Mouse (Mus musculus) telencephalon, adult 2 months (tissue): ENCODE data around the gene Slc13a4.

Experiments used
- DNase-seq: peaks from one replicate; pipeline ENCODE4 v3.0.0-alpha.2; 2011; ENCODE audit warnings: low read depth, low spot score

Gene Slc13a4

GRCm38 (mm10) chr6:35308037-35308436, at the start of gene Slc13a4:
Gene Slc13a4 (minus strand): TSS chr6:35308131.
- no peak for DNase-seq

- peak; percentile 23 for DNase-seq
These were observed 47.4 kb upstream of the Slc13a4 start for GRCm38 (mm10) chr6:35355320-35355719.

GRCm38 (mm10) chr6:35354622-35354998, 46.7 kb upstream of the Slc13a4 start:
- peak; percentile 26 for DNase-seq

GRCm38 (mm10) chr6:35353846-35354621, 46.1 kb upstream of the Slc13a4 start:
- no peak for DNase-seq

GRCm38 (mm10) chr6:35353416-35353815, 45.5 kb upstream of the Slc13a4 start:
- DNase-seq, result no peak

- DNase-seq, result no peak
These were observed 44.9 kb upstream of the Slc13a4 start for GRCm38 (mm10) chr6:35352867-35353266.

- DNase-seq, result no peak
These were observed 43.9 kb upstream of the Slc13a4 start for GRCm38 (mm10) chr6:35351826-35352225.

- no peak for DNase-seq
These were observed 41.9 kb upstream of the Slc13a4 start for GRCm38 (mm10) chr6:35349784-35350183.

GRCm38 (mm10) chr6:35338640-35339039, 30.7 kb upstream of the Slc13a4 start:
- no peak for DNase-seq

GRCm38 (mm10) chr6:35337836-35338235, 29.9 kb upstream of the Slc13a4 start:
- DNase-seq, result no peak

GRCm38 (mm10) chr6:35335452-35335851, 27.5 kb upstream of the Slc13a4 start:
- no peak for DNase-seq

GRCm38 (mm10) chr6:35334278-35334677, 26.3 kb upstream of the Slc13a4 start:
- DNase-seq, result no peak

- DNase-seq, result no peak
These were observed 25.7 kb upstream of the Slc13a4 start for GRCm38 (mm10) chr6:35333632-35334031.

- no peak for DNase-seq
These were observed 22.9 kb upstream of the Slc13a4 start for GRCm38 (mm10) chr6:35330834-35331233.

- DNase-seq, result no peak
These were observed 22.0 kb upstream of the Slc13a4 start for GRCm38 (mm10) chr6:35329956-35330355.

- DNase-seq, result peak; percentile 19
These were observed 18.2 kb upstream of the Slc13a4 start, which contains the start of gene Fam180a for GRCm38 (mm10) chr6:35326111-35326515. Gene Fam180a (minus strand): TSS chr6:35326141.

- DNase-seq, result no peak
These were observed 16.4 kb upstream of the Slc13a4 start for GRCm38 (mm10) chr6:35324306-35324705.

GRCm38 (mm10) chr6:35323046-35323445, 15.1 kb upstream of the Slc13a4 start:
- DNase-seq, result no peak

GRCm38 (mm10) chr6:35321105-35321504, 13.2 kb upstream of the Slc13a4 start:
- no peak for DNase-seq

- no peak for DNase-seq
These were observed 11.9 kb upstream of the Slc13a4 start for GRCm38 (mm10) chr6:35319850-35320249.

- no peak for DNase-seq
These were observed 5.6 kb upstream of the Slc13a4 start for GRCm38 (mm10) chr6:35313520-35313919.

- no peak for DNase-seq
These were observed 1.5 kb upstream of the Slc13a4 start for GRCm38 (mm10) chr6:35309406-35309805.

- no peak for DNase-seq
These were observed 795 bp downstream of the Slc13a4 start for GRCm38 (mm10) chr6:35307136-35307535.
